Mouse (Mus musculus) MEL (cell line): ENCODE data around the gene Gmds. TPM values are rescaled to one million over a fixed set of nuclear protein-coding genes. Genes with fewer than 3 reads are reported as not detected.

ENCODE experiments used
- DNase-seq: peaks from one replicate; pipeline ENCODE4 v3.0.0; 2011; ENCODE audit warnings: low read depth, low spot score
- H3K27ac ChIP-seq: 2 replicates; pipeline ENCODE4 v1.5.1; 2012; ENCODE audit warnings: low read depth, mild to moderate bottlenecking, control low read depth, low read length, moderate library complexity; ENCODE audit not compliant: control insufficient read depth
- H3K27me3 ChIP-seq, 2 experiments: fragments of 150-350 bp in 1 of 2; sonication (generic) in 1 of 2; 2 replicates each; pipeline ENCODE4 v1.6.1; 2012; ENCODE audit warnings: low read length in 2 of 2, mild to moderate bottlenecking in 2 of 2, improper control_type of control experiment in 1 of 2, moderate library complexity in 1 of 2; ENCODE audit not compliant: insufficient read depth in 2 of 2, control insufficient read depth in 1 of 2
- H3K36me3 ChIP-seq, 2 experiments: 2 replicates each; pipeline ENCODE4 v1.6.1; 2012 to 2014; ENCODE audit warnings: low read length in 2 of 2, improper control_type of control experiment in 1 of 2, inconsistent platforms in 1 of 2, mild to moderate bottlenecking in 1 of 2; ENCODE audit not compliant: insufficient read depth in 2 of 2, control insufficient read depth in 1 of 2
- H3K4me1 ChIP-seq, 2 experiments: fragments of 150-350 bp in 1 of 2; sonication (generic) in 1 of 2; 2 replicates each; pipeline ENCODE4 v1.6.1; 2012; ENCODE audit warnings: low read length in 2 of 2, improper control_type of control experiment in 1 of 2, mild to moderate bottlenecking in 1 of 2; ENCODE audit not compliant: insufficient read depth in 2 of 2, control insufficient read depth in 1 of 2
- H3K4me3 ChIP-seq, 2 experiments: fragments of 150-350 bp in 1 of 2; sonication (generic) in 1 of 2; 2 replicates each; pipeline ENCODE4 v1.5.1; 2012; ENCODE audit warnings: low read depth in 2 of 2, low read length in 2 of 2, mild to moderate bottlenecking in 2 of 2, moderate library complexity in 2 of 2, control low read depth in 1 of 2, improper control_type of control experiment in 1 of 2; ENCODE audit not compliant: control insufficient read depth in 1 of 2, insufficient read depth in 1 of 2
- H3K79me2 ChIP-seq: 2 replicates; pipeline ENCODE4 v1.6.1; 2012; ENCODE audit warnings: mild to moderate bottlenecking, low read length, moderate library complexity; ENCODE audit not compliant: control insufficient read depth, poor library complexity, insufficient read depth
- H3K9ac ChIP-seq: 2 replicates; pipeline ENCODE4 v1.6.1; 2012; ENCODE audit warnings: low read depth, mild to moderate bottlenecking, control low read depth, low read length, moderate library complexity; ENCODE audit not compliant: control insufficient read depth, poor library complexity, severe bottlenecking
- H3K9me3 ChIP-seq: fragments of 150-350 bp; sonication (generic); replicated peaks from 2 replicates; pipeline ENCODE4 v1.6.1; 2012; ENCODE audit warnings: mild to moderate bottlenecking, low read length, improper control_type of control experiment, moderate library complexity; ENCODE audit not compliant: insufficient read depth
- CHD1 ChIP-seq: IDR thresholded peaks from 2 replicates; pipeline ENCODE4 v1.6.1; 2012; ENCODE audit warnings: low read depth, mild to moderate bottlenecking, inconsistent platforms, low read length, improper control_type of control experiment
- CTCF ChIP-seq, 3 experiments: IDR thresholded peaks in 2 of 3; conservative IDR thresholded peaks in 1 of 3; 2 replicates each; pipeline ENCODE4 v1.5.1; 2011 to 2012; ENCODE audit warnings: low read length in 3 of 3, low read depth in 2 of 3, mild to moderate bottlenecking in 2 of 3, improper control_type of control experiment in 1 of 3, inconsistent platforms in 1 of 3, mixed read lengths in 1 of 3, moderate library complexity in 1 of 3; ENCODE audit not compliant: control insufficient read depth in 1 of 3, insufficient read depth in 1 of 3, poor library complexity in 1 of 3, severe bottlenecking in 1 of 3
- ELF1 ChIP-seq: IDR thresholded peaks from 2 replicates; pipeline ENCODE4 v1.6.1; 2014; ENCODE audit warnings: low read depth, mild to moderate bottlenecking, inconsistent platforms, low read length, improper control_type of control experiment, moderate library complexity
- EP300 ChIP-seq, 2 experiments: IDR thresholded peaks; 2 replicates each; pipeline ENCODE4 v1.6.1; 2011; ENCODE audit warnings: improper control_type of control experiment in 2 of 2, low read length in 2 of 2, low read depth in 1 of 2, mild to moderate bottlenecking in 1 of 2
- GATA1 ChIP-seq: IDR thresholded peaks from 2 replicates; pipeline ENCODE4 v1.6.1; 2011; ENCODE audit warnings: low read depth, low read length, improper control_type of control experiment
- HCFC1 ChIP-seq: IDR thresholded peaks from 2 replicates; pipeline ENCODE4 v1.6.1; 2012; ENCODE audit warnings: low read depth, mild to moderate bottlenecking, inconsistent platforms, low read length, improper control_type of control experiment, moderate library complexity
- KAT2A ChIP-seq: conservative IDR thresholded peaks from 2 replicates; pipeline ENCODE4 v1.6.1; 2012; ENCODE audit warnings: low read depth, low read length, improper control_type of control experiment, inconsistent platforms
- MAFK ChIP-seq: IDR thresholded peaks from 2 replicates; pipeline ENCODE4 v1.6.1; 2011; ENCODE audit warnings: low read depth, mild to moderate bottlenecking, low read length, improper control_type of control experiment, borderline replicate concordance
- NELFE ChIP-seq: IDR thresholded peaks from 2 replicates; pipeline ENCODE4 v1.6.1; 2011; ENCODE audit warnings: low read depth, low read length, improper control_type of control experiment
- NRF1 ChIP-seq: IDR thresholded peaks from 2 replicates; pipeline ENCODE4 v1.6.1; 2014; ENCODE audit warnings: low read depth, mild to moderate bottlenecking, inconsistent platforms, low read length, improper control_type of control experiment, moderate library complexity; ENCODE audit not compliant: poor library complexity, insufficient read depth, severe bottlenecking
- POLR2A ChIP-seq, 2 experiments: IDR thresholded peaks; 2 replicates each; pipeline ENCODE4 v1.6.1; 2011 to 2012; ENCODE audit warnings: low read length in 2 of 2, mild to moderate bottlenecking in 2 of 2, control low read depth in 1 of 2, improper control_type of control experiment in 1 of 2, low read depth in 1 of 2, moderate library complexity in 1 of 2; ENCODE audit not compliant: control insufficient read depth in 1 of 2, insufficient read depth in 1 of 2, poor library complexity in 1 of 2
- POLR2AphosphoS5 ChIP-seq: IDR thresholded peaks from 2 replicates; pipeline ENCODE4 v1.6.1; 2012; ENCODE audit warnings: low read depth, borderline replicate concordance, mild to moderate bottlenecking, inconsistent platforms, low read length, moderate library complexity, mixed read lengths
- SIN3A ChIP-seq: IDR thresholded peaks from 2 replicates; pipeline ENCODE4 v1.6.1; 2012; ENCODE audit warnings: low read length, improper control_type of control experiment, inconsistent platforms
- SMC3 ChIP-seq: IDR thresholded peaks from 2 replicates; pipeline ENCODE4 v1.6.1; 2011; ENCODE audit warnings: low read depth, low read length, improper control_type of control experiment
- TCF12 ChIP-seq: IDR thresholded peaks from 2 replicates; pipeline ENCODE4 v1.6.1; 2014; ENCODE audit warnings: low read depth, mild to moderate bottlenecking, inconsistent platforms, low read length, improper control_type of control experiment, moderate library complexity
- ZKSCAN1 ChIP-seq: IDR thresholded peaks from 2 replicates; pipeline ENCODE4 v1.6.1; 2012; ENCODE audit warnings: low read depth, mild to moderate bottlenecking, inconsistent platforms, low read length, improper control_type of control experiment, moderate library complexity
- ZMIZ1 ChIP-seq: IDR thresholded peaks from 2 replicates; pipeline ENCODE4 v1.6.1; 2012; ENCODE audit warnings: low read depth, mild to moderate bottlenecking, inconsistent platforms, low read length, improper control_type of control experiment, moderate library complexity
- ZNF384 ChIP-seq: IDR thresholded peaks from 2 replicates; pipeline ENCODE4 v1.6.1; 2012; ENCODE audit warnings: low read depth, mild to moderate bottlenecking, inconsistent platforms, low read length, improper control_type of control experiment
- polyA plus RNA-seq, 2 experiments: library from polyadenylated mRNA; stranded (reverse) in 1 of 2; unstranded in 1 of 2; fragments of >175 nt in 1 of 2; fragments of >200 nt in 1 of 2; gene quantifications; 2 replicates each; pipeline versions ENCODE4 v1.2.1 to v1.2.4; 2012; ENCODE audit warnings: low replicate concordance in 2 of 2, low read depth in 1 of 2; ENCODE audit not compliant: insufficient read length in 2 of 2, insufficient read depth in 1 of 2, missing spikeins in 1 of 2
- total RNA-seq: library from RNA; depleted of rRNA; stranded (reverse); fragments of 300-350 nt; gene quantifications from 2 replicates; pipeline ENCODE4 v1.2.3, GENCODE M21; 2012

Gene Gmds
- total and polyA plus RNA-seq, 3 experiments, result 17.4 to 32.2 TPM; not detected in 1

DNA sequence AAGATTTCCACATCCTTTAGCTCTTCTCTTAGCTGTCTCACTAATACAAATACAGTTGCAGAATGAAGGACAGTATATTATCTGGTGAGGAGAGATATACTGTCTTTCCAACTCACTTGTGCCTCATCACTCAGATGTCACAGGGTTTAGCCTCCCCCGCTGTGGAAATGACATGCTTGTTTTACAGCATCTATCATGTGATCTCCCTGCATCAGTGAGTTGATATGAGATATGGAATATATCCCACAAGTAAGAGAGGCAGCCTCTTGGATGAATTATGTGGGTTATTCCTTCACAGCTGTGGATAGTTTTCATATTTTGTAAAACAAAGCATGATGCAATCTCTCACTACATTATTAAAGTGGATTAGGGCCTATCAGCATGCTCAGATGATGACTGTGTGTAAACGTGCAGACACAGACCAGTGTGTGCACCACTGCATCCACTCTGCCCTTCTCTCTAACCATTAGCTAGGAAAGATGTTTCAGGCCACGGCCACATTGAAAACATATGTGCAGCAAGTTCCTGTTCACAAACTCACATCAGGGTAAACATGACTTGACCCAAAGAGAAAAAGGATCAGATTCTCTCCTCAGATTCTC, 371.5 kb downstream of the Gmds start:
- no peak for DNase-seq
- Histone ChIP-seq H3K27ac (no peak overlapping the region), H3K27me3 (no peaks in the 10 kb centered on the region), H3K79me2 (no peaks in the 10 kb centered on the region), H3K4me3 (no peak overlapping the region), H3K9me3 (no peaks in the 10 kb centered on the region), H3K36me3 (peaks cover 0 to 12% of the 10 kb centered on the region in 2 experiments; a peak in 2 of 4 replicates), H3K4me1 (peaks cover 2 to 7% of the 10 kb centered on the region in 2 experiments), H3K9ac (no peak overlapping the region)
- TF ChIP-seq TCF12 (no peak), HCFC1 (no peak), NRF1 (no peak), EP300 (IDR thresholded peaks at IDR 0.05; ENCODE audit: low read depth in 1 of 2, low read length in 2 of 2) (no peak), ZMIZ1 (no peak), CTCF (IDR thresholded peaks at IDR 0.05 in 2 of 3, conservative IDR thresholded peaks at IDR 0.05 in 1 of 3; ENCODE audit: control insufficient read depth in 1 of 3, insufficient read depth in 1 of 3, low read depth in 2 of 3, low read length in 3 of 3, poor library complexity in 1 of 3, severe bottlenecking in 1 of 3) (no peak)

DNA sequence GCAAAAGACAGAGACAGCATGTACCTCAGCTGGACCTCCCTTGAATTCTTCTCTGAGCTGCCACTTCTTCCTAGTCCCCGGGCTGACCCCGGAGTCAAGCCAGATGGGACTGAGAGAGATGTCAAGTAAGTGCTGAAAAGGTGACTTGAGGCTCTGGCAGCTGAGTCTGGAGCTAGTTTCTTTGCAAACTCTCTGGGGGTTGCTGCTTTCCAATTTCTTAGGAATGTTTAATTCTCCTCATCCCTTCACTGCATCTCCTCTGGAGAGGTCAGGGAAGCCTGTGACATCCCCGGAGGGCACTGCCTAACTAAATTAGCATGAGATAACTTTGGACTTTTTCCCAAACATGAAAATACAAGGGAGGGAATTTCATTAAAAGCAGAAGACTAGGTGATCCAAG, 378.0 kb downstream of the Gmds start:
- no peak for DNase-seq
- Histone ChIP-seq H3K9ac (no peak overlapping the region), H3K4me3 (no peak overlapping the region), H3K27me3 (no peaks in the 10 kb centered on the region), H3K9me3 (no peaks in the 10 kb centered on the region), H3K4me1 (peaks cover 12 to 17% of the 10 kb centered on the region in 2 experiments), H3K79me2 (no peaks in the 10 kb centered on the region), H3K36me3 (peaks cover 0 to 18% of the 10 kb centered on the region in 2 experiments; a peak in 2 of 4 replicates), H3K27ac (no peak overlapping the region)
- TF ChIP-seq CTCF (IDR thresholded peaks at IDR 0.05 in 2 of 3, conservative IDR thresholded peaks at IDR 0.05 in 1 of 3; ENCODE audit: control insufficient read depth in 1 of 3, insufficient read depth in 1 of 3, low read depth in 2 of 3, low read length in 3 of 3, poor library complexity in 1 of 3, severe bottlenecking in 1 of 3) (no peak), HCFC1 (no peak), NELFE (no peak), SIN3A (no peak), ZNF384 (no peak), TCF12 (no peak), ZMIZ1 (no peak), SMC3 (no peak), POLR2A (IDR thresholded peaks at IDR 0.05; ENCODE audit: control insufficient read depth in 1 of 2, insufficient read depth in 1 of 2, low read depth in 1 of 2, low read length in 2 of 2, poor library complexity in 1 of 2) (no peak), CHD1 (no peak), MAFK (no peak), ZKSCAN1 (no peak), GATA1 (no peak), EP300 (IDR thresholded peaks at IDR 0.05; ENCODE audit: low read depth in 1 of 2, low read length in 2 of 2) (no peak), ELF1 (no peak), POLR2AphosphoS5 (no peak), KAT2A (no peak), NRF1 (no peak)
